Mouse (Mus musculus): ENCODE results near the gene Fbxl22.

- TF ChIP-seq POLR2A (IDR thresholded peaks at IDR 0.05; ENCODE audit: low read depth, low read length) (no peak), CTCF (IDR thresholded peaks at IDR 0.05; ENCODE audit: extremely low read depth, insufficient read length, insufficient replicate concordance, low read depth, low read length) (no peak)
These were observed 36.6 kb downstream of the Fbxl22 start for GRCm38 (mm10) chr9:66477785-66478184.
